Mouse (Mus musculus): ENCODE data around the gene Dpy30. TPM values are rescaled to one million over a fixed set of nuclear protein-coding genes. Genes with fewer than 3 reads are reported as not detected.

Dpy30 gene
- polyA plus RNA-seq, 1 experiment, result 159 TPM

DNA sequence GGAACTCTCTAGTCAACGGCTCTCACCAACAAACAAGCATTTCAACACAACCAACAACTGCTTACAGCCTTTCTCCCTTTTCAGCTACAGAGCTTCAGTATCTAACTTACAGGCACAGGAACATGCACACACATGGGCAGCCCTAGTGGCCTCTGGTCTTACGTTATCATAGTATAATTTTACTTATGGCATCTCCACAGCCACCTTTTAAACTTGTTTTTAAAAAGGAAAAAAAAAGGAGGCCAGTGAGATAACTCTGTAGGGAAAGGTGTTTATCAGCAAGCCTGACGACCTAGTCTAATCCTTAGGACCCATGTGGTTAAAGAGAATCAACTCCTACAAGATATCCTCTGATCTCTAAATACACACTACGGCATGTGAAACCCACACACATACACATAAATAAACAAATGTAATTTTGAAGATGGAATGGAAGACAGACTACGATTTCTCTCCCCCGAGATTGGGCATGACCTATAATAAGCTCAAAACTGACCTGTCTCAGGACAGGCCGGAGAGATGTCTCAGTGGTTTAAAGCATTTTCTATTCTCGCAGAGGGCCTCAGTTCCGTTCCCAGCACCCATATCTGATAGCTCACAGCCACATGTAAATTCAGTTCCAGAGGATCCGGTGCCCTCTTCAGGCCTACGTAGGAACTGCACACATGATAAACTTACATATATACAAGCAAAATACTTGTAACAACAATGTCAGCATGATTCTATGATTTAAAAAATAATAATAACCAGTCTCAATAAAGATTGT is 56.1 kb downstream of the Dpy30 start:
- no peak overlapping the region for H3K27ac ChIP-seq (ENCODE audit: control insufficient read depth, insufficient read depth, low read depth, low read length)
- TF ChIP-seq POLR2A (IDR thresholded peaks at IDR 0.05; ENCODE audit: control insufficient read depth, low read depth, low read length), result no peak
- peak; percentile 20; the same call in 1 of the 2 replicates for TF ChIP-seq CTCF (IDR thresholded peaks at IDR 0.05; ENCODE audit: control insufficient read depth, insufficient read depth, insufficient replicate concordance, low read depth, low read length)
- no peak overlapping the region for H3K4me3 ChIP-seq (ENCODE audit: control insufficient read depth, low read depth, low read length)
- H3K4me1 ChIP-seq (ENCODE audit: control insufficient read depth, insufficient read depth, low read length), result peaks cover 11% of the 10 kb centered on the region
- H3K36me3 ChIP-seq (ENCODE audit: control insufficient read depth, insufficient read depth, low read length), result no peaks in the 10 kb centered on the region
- no peaks in the 10 kb centered on the region for H3K27me3 ChIP-seq (ENCODE audit: control insufficient read depth, insufficient read depth, low read length)

DNA sequence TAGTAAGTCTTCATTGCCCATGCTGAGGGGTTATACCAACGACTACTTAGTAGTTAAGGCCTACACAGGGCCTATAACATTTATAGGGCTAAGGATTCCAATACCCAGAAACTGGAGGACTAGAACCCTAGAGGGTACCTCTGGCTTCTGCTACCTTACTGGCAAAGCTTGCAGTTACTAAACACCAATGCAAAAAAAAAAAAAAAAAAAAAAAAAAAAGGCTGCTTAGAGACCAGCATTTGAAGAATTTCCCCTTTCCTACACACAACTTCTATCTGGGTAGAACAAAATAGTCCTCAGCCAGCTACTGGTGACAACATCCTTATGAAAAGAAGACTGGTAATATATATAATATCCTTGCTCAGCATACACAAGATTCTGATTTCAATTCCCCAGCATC is 58.1 kb downstream of the Dpy30 start:
- Histone ChIP-seq H3K27ac (ENCODE audit: control insufficient read depth, insufficient read depth, low read depth, low read length) (no peak overlapping the region), H3K4me1 (ENCODE audit: control insufficient read depth, insufficient read depth, low read length) (peaks cover 6% of the 10 kb centered on the region), H3K27me3 (ENCODE audit: control insufficient read depth, insufficient read depth, low read length) (no peaks in the 10 kb centered on the region), H3K36me3 (ENCODE audit: control insufficient read depth, insufficient read depth, low read length) (no peaks in the 10 kb centered on the region), H3K4me3 (ENCODE audit: control insufficient read depth, low read depth, low read length) (no peak overlapping the region)
- TF ChIP-seq CTCF (IDR thresholded peaks at IDR 0.05; ENCODE audit: control insufficient read depth, insufficient read depth, insufficient replicate concordance, low read depth, low read length) (no peak), POLR2A (IDR thresholded peaks at IDR 0.05; ENCODE audit: control insufficient read depth, low read depth, low read length) (no peak)

DNA sequence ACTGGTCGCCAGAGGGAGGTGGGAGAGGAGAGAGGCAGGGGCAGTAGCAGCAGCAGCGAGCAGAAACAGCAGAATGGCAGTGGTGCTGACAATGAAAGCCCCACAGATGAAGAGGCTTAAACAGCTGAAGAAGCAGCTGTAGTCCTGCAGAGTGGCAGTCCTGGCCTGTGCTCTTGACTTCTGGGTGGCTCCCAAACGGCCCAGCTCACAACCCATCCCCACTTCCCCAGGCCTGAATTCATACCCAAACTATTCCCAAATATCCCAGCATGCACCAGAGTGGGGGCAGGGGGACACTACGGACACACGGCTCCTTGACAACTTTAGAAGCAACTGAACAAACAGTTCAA is 58.6 kb downstream of the Dpy30 start:
- Histone ChIP-seq H3K4me1 (ENCODE audit: control insufficient read depth, insufficient read depth, low read length) (peaks cover 6% of the 10 kb centered on the region), H3K27me3 (ENCODE audit: control insufficient read depth, insufficient read depth, low read length) (no peaks in the 10 kb centered on the region), H3K4me3 (ENCODE audit: control insufficient read depth, low read depth, low read length) (no peak overlapping the region), H3K36me3 (ENCODE audit: control insufficient read depth, insufficient read depth, low read length) (no peaks in the 10 kb centered on the region), H3K27ac (ENCODE audit: control insufficient read depth, insufficient read depth, low read depth, low read length) (peak overlapping the region; percentile 43; the same call in 1 of the 2 replicates)
- no peak for TF ChIP-seq POLR2A (IDR thresholded peaks at IDR 0.05; ENCODE audit: control insufficient read depth, low read depth, low read length)
- TF ChIP-seq CTCF (IDR thresholded peaks at IDR 0.05; ENCODE audit: control insufficient read depth, insufficient read depth, insufficient replicate concordance, low read depth, low read length), result no peak

DNA sequence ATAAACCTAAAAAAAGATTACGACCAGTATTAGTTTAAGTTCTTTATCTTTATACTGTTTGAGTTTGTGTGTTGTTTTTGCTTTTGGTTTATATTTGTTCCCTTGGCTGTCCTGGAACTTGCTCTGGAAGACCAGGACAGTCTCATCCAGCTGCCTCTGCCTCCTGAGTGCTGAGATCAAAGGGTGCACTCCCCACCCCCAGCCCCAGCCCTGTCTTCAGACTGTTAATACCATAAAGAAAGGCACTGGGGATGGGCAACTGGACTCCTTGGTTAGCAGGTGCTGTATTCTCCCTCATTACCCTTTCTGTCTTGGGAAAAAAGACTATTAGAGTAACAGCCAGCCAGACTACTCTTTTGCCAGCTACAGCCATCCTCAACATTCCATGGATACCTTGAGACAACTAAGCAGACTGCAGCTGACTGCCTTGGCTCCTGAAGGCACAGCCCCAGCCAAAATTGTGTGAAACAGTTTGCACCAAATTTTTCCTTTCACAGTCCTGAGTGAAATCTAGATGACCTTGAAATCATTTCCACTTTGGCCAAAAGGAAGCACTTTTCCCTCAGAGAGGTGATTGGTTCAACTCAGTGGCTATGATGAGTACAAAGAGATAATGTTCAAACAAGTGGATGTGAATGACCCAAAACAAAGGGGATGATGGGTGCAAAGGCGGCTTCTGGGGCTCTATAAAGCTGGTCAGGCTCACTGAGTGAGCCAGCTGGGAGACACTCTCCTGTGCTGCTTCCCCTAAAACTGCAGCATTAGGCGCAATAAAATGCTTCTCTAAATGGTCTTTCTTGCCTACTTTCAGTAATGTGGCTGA is 59.2 kb downstream of the Dpy30 start:
- Histone ChIP-seq H3K36me3 (ENCODE audit: control insufficient read depth, insufficient read depth, low read length) (no peaks in the 10 kb centered on the region), H3K27ac (ENCODE audit: control insufficient read depth, insufficient read depth, low read depth, low read length) (peak overlapping the region; percentile 43; the same call in 1 of the 2 replicates), H3K27me3 (ENCODE audit: control insufficient read depth, insufficient read depth, low read length) (no peaks in the 10 kb centered on the region), H3K4me1 (ENCODE audit: control insufficient read depth, insufficient read depth, low read length) (peaks cover 6% of the 10 kb centered on the region), H3K4me3 (ENCODE audit: control insufficient read depth, low read depth, low read length) (no peak overlapping the region)
- TF ChIP-seq CTCF (IDR thresholded peaks at IDR 0.05; ENCODE audit: control insufficient read depth, insufficient read depth, insufficient replicate concordance, low read depth, low read length), result no peak
- no peak for TF ChIP-seq POLR2A (IDR thresholded peaks at IDR 0.05; ENCODE audit: control insufficient read depth, low read depth, low read length)

DNA sequence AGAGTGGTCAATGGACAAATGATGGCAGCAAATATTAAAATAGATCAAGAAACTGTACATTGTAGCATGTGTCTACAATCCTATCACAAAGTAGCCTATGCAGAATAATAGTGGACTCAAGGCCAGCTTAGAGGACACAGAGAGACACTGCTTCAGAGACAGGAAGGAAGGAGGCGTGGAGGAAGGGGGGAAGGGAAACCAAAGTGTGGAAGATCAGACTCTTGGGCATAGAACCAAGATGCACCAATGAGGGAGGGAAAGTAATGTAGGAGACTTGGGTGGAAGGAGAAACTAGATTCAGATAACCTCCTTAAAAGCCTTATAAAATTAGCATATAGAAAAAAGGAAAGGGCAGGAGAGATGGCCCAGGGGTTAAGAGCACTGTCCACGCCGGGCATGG is 61.3 kb downstream of the Dpy30 start:
- Histone ChIP-seq H3K4me3 (ENCODE audit: control insufficient read depth, low read depth, low read length) (no peak overlapping the region), H3K27ac (ENCODE audit: control insufficient read depth, insufficient read depth, low read depth, low read length) (no peak overlapping the region), H3K4me1 (ENCODE audit: control insufficient read depth, insufficient read depth, low read length) (peaks cover 6% of the 10 kb centered on the region), H3K27me3 (ENCODE audit: control insufficient read depth, insufficient read depth, low read length) (no peaks in the 10 kb centered on the region), H3K36me3 (ENCODE audit: control insufficient read depth, insufficient read depth, low read length) (no peaks in the 10 kb centered on the region)
- TF ChIP-seq POLR2A (IDR thresholded peaks at IDR 0.05; ENCODE audit: control insufficient read depth, low read depth, low read length), result no peak
- no peak for TF ChIP-seq CTCF (IDR thresholded peaks at IDR 0.05; ENCODE audit: control insufficient read depth, insufficient read depth, insufficient replicate concordance, low read depth, low read length)

Other genes starting within 250 kb of the Dpy30 start
- 94.5 and 110 TPM in 2 replicates for gene Memo1, start 28.4 kb downstream of the Dpy30 start, polyA plus RNA-seq (2012; rRNA removed)
- gene Spast, start 15.0 kb upstream of the Dpy30 start, polyA plus RNA-seq (2012; rRNA removed), result 22.0 and 23.3 TPM in 2 replicates
- gene Slc30a6, start 71.7 kb upstream of the Dpy30 start, polyA plus RNA-seq (2012; rRNA removed), result 10.0 and 12.1 TPM in 2 replicates
- 0.66 and 0.77 TPM in 2 replicates for gene Nlrc4, start 135.2 kb upstream of the Dpy30 start, polyA plus RNA-seq (2012; rRNA removed)
- gene Yipf4, start 165.5 kb upstream of the Dpy30 start, polyA plus RNA-seq (2012; rRNA removed), result 12.2 and 16.1 TPM in 2 replicates
- gene Birc6, start 204.4 kb upstream of the Dpy30 start, polyA plus RNA-seq (2012; rRNA removed), result 26.0 and 26.3 TPM in 2 replicates